In the genomic region with DNA sequence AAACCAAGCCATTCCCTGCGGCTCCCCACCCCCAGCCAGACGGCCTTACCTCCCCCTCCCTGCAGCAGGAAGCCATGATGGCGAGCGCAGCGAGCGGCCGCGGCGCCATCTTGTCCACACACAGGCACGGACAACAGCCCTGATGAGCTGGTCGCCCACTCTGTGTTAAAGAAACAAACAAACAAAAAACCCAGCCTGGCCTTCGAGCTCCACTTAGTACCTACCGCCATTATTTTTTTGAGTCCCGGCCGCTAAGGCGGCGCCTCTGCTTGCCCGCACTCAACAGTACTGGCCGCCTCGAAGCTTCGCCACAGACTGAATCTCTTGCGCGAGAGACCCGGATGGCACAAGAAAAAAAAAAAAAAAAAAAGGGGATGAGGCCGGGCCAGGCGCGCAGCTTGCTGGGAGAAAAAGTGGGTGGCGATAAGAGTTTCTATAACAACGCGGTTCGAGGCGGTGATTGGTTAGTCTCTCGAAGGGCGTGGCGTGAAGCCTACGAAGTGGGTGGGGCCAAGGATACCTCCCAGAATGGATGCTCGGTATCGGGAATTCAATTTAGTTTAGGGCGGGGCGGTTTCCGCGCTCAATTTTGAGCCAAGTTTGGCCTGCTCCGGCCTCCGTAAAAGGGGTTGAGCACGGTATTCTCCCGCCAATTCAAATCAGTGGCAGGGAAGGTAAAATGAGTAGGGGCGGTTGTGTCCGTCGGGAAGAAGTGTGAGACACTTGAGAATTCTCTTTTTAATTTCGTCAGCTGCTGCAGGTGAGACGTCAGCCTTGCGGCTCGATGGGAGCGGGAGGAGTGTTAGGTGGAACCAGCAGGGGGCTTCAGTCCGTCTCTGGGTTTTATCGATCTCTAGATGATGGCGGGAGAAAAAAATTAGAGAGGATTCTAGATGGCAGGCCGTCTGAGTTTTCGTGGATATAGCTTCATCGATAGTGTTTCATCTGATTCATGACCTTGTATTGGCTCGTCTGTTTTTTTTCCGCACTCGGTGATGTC, we compare ENCODE assay signal across 8 mouse cellular contexts. TPM values are rescaled to one million over a fixed set of nuclear protein-coding genes. Genes with fewer than 3 reads are reported as not detected.
DNase-seq lines count a peak whose midpoint lies in the region; ATAC-seq and TF ChIP-seq lines count a peak whose summit lies in the region.

TSS of gene Rsrc2 (minus strand) at position 350 of the 1,000 bp plus-strand sequence.
TSS of gene Kntc1 (plus strand) at position 652 of the 1,000 bp plus-strand sequence.

- peak; percentile 96 to 99 for DNase-seq in CD8-positive naive resting alpha-beta T cell, adult 2 months (ENCODE audit: low read depth in 2 of 2, low spot score in 2 of 2)
- DNase-seq in c-Kit-positive CD71-negative TER-119-negative erythroid progenitor cells, embryonic 14.5 days (ENCODE audit: low read depth): peak; percentile 100
- peak; percentile 100 for DNase-seq in forebrain, embryonic 10.5 days (ENCODE audit: extremely low spot score, low spot score)
- DNase-seq in kidney, postnatal 25 days: peak; percentile 99
- DNase-seq in liver, embryonic 14.5 days (ENCODE audit: low read depth in 3 of 3, low spot score in 3 of 3): peak; percentile 99 to 100 (median 99)
- peak; percentile 99 for DNase-seq in neural tube, embryonic 11.5 days (ENCODE audit: low spot score)
- peak; percentile 98 for DNase-seq in stomach, postnatal 0 days (ENCODE audit: low spot score)

- peak within 1 kb of the TSS; percentile 86 for H3K4me3 ChIP-seq in forebrain, embryonic 10.5 days
- peak within 1 kb of the TSS; percentile 73 for H3K4me3 ChIP-seq in heart, embryonic 15.5 days
- peak within 1 kb of the TSS; percentile 71 to 98 for H3K4me3 ChIP-seq in liver, embryonic 14.5 days (ENCODE audit: insufficient read depth in 1 of 2, low read depth in 2 of 2, low read length in 2 of 2)
- H3K4me3 ChIP-seq in neural tube, embryonic 11.5 days (ENCODE audit: low read depth, low read length): peak within 1 kb of the TSS; percentile 66
- H3K4me3 ChIP-seq in stomach, postnatal 0 days (ENCODE audit: low read depth, low read length): peak within 1 kb of the TSS; percentile 70

- peak within 1 kb of the TSS; percentile 77 for H3K4me2 ChIP-seq in heart, embryonic 15.5 days
- H3K4me2 ChIP-seq in liver, embryonic 14.5 days (ENCODE audit: low read depth): peak within 1 kb of the TSS; percentile 97
- peak within 1 kb of the TSS; percentile 71 for H3K4me2 ChIP-seq in neural tube, embryonic 11.5 days (ENCODE audit: low read depth)
- peak within 1 kb of the TSS; percentile 69 for H3K4me2 ChIP-seq in stomach, postnatal 0 days (replicated peaks; ENCODE audit: low read depth)

- under 1% methylated on average over 63 of the region's 63 CpGs for WGBS in forebrain, embryonic 10.5 days
- under 1% methylated on average over 63 of the region's 63 CpGs for WGBS in heart, embryonic 15.5 days
- under 1% methylated on average over 63 of the region's 63 CpGs for WGBS in liver, embryonic 14.5 days (ENCODE audit: insufficient replicate concordance)
- under 1% methylated on average over 62 of the region's 63 CpGs for whole genome bisulfite sequencing in neural tube, embryonic 11.5 days
- under 1% methylated on average over 63 of the region's 63 CpGs for WGBS in stomach, postnatal 0 days

- H3K9ac ChIP-seq in heart, embryonic 15.5 days: peak within 1 kb of the TSS; percentile 65
- peak within 1 kb of the TSS; percentile 75 for H3K9ac ChIP-seq in liver, embryonic 14.5 days (replicated peaks)
- peak within 1 kb of the TSS; percentile 66 for H3K9ac ChIP-seq in neural tube, embryonic 11.5 days (ENCODE audit: low read length)
- H3K9ac ChIP-seq in stomach, postnatal 0 days (ENCODE audit: low read length): peak within 1 kb of the TSS; percentile 84

- no peaks in the 10 kb centered on the region for H3K27me3 ChIP-seq in forebrain, embryonic 10.5 days (ENCODE audit: poor library complexity, severe bottlenecking)
- no peaks in the 10 kb centered on the region for H3K27me3 ChIP-seq in heart, embryonic 15.5 days
- no peaks in the 10 kb centered on the region for H3K27me3 ChIP-seq in liver, embryonic 14.5 days (ENCODE audit: control insufficient read depth, insufficient read depth, low read length)
- H3K27me3 ChIP-seq in neural tube, embryonic 11.5 days (ENCODE audit: control insufficient read depth, insufficient read depth, low read length): no peaks in the 10 kb centered on the region
- no peaks in the 10 kb centered on the region for H3K27me3 ChIP-seq in stomach, postnatal 0 days (ENCODE audit: control insufficient read depth, insufficient read depth, low read length)

- peaks cover 60% of the 10 kb centered on the region for H3K36me3 ChIP-seq in forebrain, embryonic 10.5 days (replicated peaks)
- H3K36me3 ChIP-seq in heart, embryonic 15.5 days: peaks cover 6% of the 10 kb centered on the region
- H3K36me3 ChIP-seq in liver, embryonic 14.5 days (replicated peaks; ENCODE audit: control insufficient read depth, insufficient read depth, low read depth): peaks cover 16% of the 10 kb centered on the region
- H3K36me3 ChIP-seq in neural tube, embryonic 11.5 days (ENCODE audit: control insufficient read depth, insufficient read depth, low read length): peaks cover 4% of the 10 kb centered on the region; the same call in 1 of the 2 replicates
- H3K36me3 ChIP-seq in stomach, postnatal 0 days (ENCODE audit: control insufficient read depth, insufficient read depth, low read length): no peaks in the 10 kb centered on the region; the same call in 1 of the 2 replicates

- H3K4me1 ChIP-seq in forebrain, embryonic 10.5 days: peaks cover 34% of the 10 kb centered on the region
- peaks cover 31% of the 10 kb centered on the region for H3K4me1 ChIP-seq in heart, embryonic 15.5 days (replicated peaks)
- H3K4me1 ChIP-seq in liver, embryonic 14.5 days (replicated peaks; ENCODE audit: control insufficient read depth in 2 of 2, insufficient read depth in 2 of 2, low read length in 1 of 2): peaks cover 25 to 30% of the 10 kb centered on the region in 2 experiments
- peaks cover 16% of the 10 kb centered on the region for H3K4me1 ChIP-seq in neural tube, embryonic 11.5 days (ENCODE audit: control insufficient read depth, insufficient read depth, low read length)
- H3K4me1 ChIP-seq in stomach, postnatal 0 days (replicated peaks; ENCODE audit: control insufficient read depth, insufficient read depth): 0 out of 2 replicates have a peak, but pooled peaks cover 4% of the 10 kb centered on the region

- peak within 1 kb of the TSS; percentile 98 for H3K27ac ChIP-seq in forebrain, embryonic 10.5 days
- peak within 1 kb of the TSS; percentile 97 for H3K27ac ChIP-seq in heart, embryonic 15.5 days
- peak within 1 kb of the TSS; percentile 95 for H3K27ac ChIP-seq in liver, embryonic 14.5 days
- peak within 1 kb of the TSS; percentile 74 for H3K27ac ChIP-seq in neural tube, embryonic 11.5 days (ENCODE audit: low read depth, low read length)
- peak within 1 kb of the TSS; percentile 98 for H3K27ac ChIP-seq in stomach, postnatal 0 days (replicated peaks)

- TF ChIP-seq CTCF in liver, embryonic 14.5 days (IDR thresholded peaks at IDR 0.05; ENCODE audit: low read depth): peak; percentile 45
- TF ChIP-seq CTCF in stomach, postnatal 0 days (IDR thresholded peaks at IDR 0.05; ENCODE audit: low read depth): peak; percentile 47

- H3K9me3 ChIP-seq in forebrain, embryonic 10.5 days: no peaks in the 10 kb centered on the region
- no peaks in the 10 kb centered on the region for H3K9me3 ChIP-seq in heart, embryonic 15.5 days (replicated peaks)
- no peaks in the 10 kb centered on the region for H3K9me3 ChIP-seq in liver, embryonic 14.5 days (ENCODE audit: control insufficient read depth, low read length)
- H3K9me3 ChIP-seq in neural tube, embryonic 11.5 days (ENCODE audit: control insufficient read depth, low read length): no peaks in the 10 kb centered on the region
- no peaks in the 10 kb centered on the region for H3K9me3 ChIP-seq in stomach, postnatal 0 days (ENCODE audit: control insufficient read depth, low read length)

- peak; percentile 47; the same call in 1 of the 2 replicates for TF ChIP-seq EP300 in liver, embryonic 14.5 days (IDR thresholded peaks at IDR 0.05; ENCODE audit: low read depth)
- peak; percentile 85 for TF ChIP-seq EP300 in stomach, postnatal 0 days (optimal IDR thresholded peaks at IDR 0.05)

- ATAC-seq in heart, embryonic 15.5 days (replicated peaks; ENCODE audit: insufficient number of reproducible peaks, insufficient read depth, low FRiP score, low read depth): peak; percentile 97
- peak; percentile 90 for ATAC-seq in liver, embryonic 14.5 days (ENCODE audit: insufficient read depth)
- peak; percentile 96 for ATAC-seq in neural tube, embryonic 11.5 days (ENCODE audit: insufficient read depth, low FRiP score, low TSS enrichment)
- peak; percentile 98 for ATAC-seq in stomach, postnatal 0 days (ENCODE audit: low FRiP score, low TSS enrichment)

RNA-seq across cellular contexts. Expression of gene Rsrc2, which starts in this region (rescaled TPM):
- polyA plus RNA-seq in forebrain, embryonic 10.5 days (2016; fragmentation: Nextera tagmentation; extraction: Ambion mirVana): 130 and 137 TPM in 2 replicates
- 75.4 and 84.3 TPM in 2 replicates for polyA plus RNA-seq in heart, embryonic 15.5 days (2015; fragmentation: Nextera tagmentation; extraction: Ambion mirVana)
- 14.9 and 34.7 TPM in 2 replicates for polyA plus RNA-seq in liver, embryonic 14.5 days (2012; rRNA removed)
- 36.7 and 38.9 TPM in 2 replicates for polyA plus RNA-seq in liver, embryonic 14.5 days (2014; fragmentation: Nextera tagmentation; extraction: Ambion mirVana)
- polyA plus RNA-seq in neural tube, embryonic 11.5 days (2014; fragmentation: Nextera tagmentation; extraction: Ambion mirVana): 154 and 166 TPM in 2 replicates
- 59.5 and 67.8 TPM in 2 replicates for polyA plus RNA-seq in stomach, postnatal 0 days (2015; fragmentation: Nextera tagmentation; extraction: Ambion mirVana)

RNA-seq across cellular contexts. Expression of gene Kntc1, which starts in this region (rescaled TPM):
- polyA plus RNA-seq in forebrain, embryonic 10.5 days (2016; fragmentation: Nextera tagmentation; extraction: Ambion mirVana): 51.3 and 52.1 TPM in 2 replicates
- polyA plus RNA-seq in heart, embryonic 15.5 days (2015; fragmentation: Nextera tagmentation; extraction: Ambion mirVana): 14.2 and 18.0 TPM in 2 replicates
- polyA plus RNA-seq in liver, embryonic 14.5 days (2012; rRNA removed): 14.5 and 21.0 TPM in 2 replicates
- 22.2 and 27.9 TPM in 2 replicates for polyA plus RNA-seq in liver, embryonic 14.5 days (2014; fragmentation: Nextera tagmentation; extraction: Ambion mirVana)
- 30.8 and 36.2 TPM in 2 replicates for polyA plus RNA-seq in neural tube, embryonic 11.5 days (2014; fragmentation: Nextera tagmentation; extraction: Ambion mirVana)
- polyA plus RNA-seq in stomach, postnatal 0 days (2015; fragmentation: Nextera tagmentation; extraction: Ambion mirVana): 3.9 and 4.9 TPM in 2 replicates

Comparison
In these comparisons a context has a peak if more than half of its experiments do, and no peak if none do; other contexts are left out.
1. Peak in every context shown above with its lines: DNase-seq, ATAC-seq, H3K4me3 ChIP-seq and H3K27ac ChIP-seq.